Mouse (Mus musculus): ENCODE results near the gene Pygb.

The Pygb gene

DNA sequence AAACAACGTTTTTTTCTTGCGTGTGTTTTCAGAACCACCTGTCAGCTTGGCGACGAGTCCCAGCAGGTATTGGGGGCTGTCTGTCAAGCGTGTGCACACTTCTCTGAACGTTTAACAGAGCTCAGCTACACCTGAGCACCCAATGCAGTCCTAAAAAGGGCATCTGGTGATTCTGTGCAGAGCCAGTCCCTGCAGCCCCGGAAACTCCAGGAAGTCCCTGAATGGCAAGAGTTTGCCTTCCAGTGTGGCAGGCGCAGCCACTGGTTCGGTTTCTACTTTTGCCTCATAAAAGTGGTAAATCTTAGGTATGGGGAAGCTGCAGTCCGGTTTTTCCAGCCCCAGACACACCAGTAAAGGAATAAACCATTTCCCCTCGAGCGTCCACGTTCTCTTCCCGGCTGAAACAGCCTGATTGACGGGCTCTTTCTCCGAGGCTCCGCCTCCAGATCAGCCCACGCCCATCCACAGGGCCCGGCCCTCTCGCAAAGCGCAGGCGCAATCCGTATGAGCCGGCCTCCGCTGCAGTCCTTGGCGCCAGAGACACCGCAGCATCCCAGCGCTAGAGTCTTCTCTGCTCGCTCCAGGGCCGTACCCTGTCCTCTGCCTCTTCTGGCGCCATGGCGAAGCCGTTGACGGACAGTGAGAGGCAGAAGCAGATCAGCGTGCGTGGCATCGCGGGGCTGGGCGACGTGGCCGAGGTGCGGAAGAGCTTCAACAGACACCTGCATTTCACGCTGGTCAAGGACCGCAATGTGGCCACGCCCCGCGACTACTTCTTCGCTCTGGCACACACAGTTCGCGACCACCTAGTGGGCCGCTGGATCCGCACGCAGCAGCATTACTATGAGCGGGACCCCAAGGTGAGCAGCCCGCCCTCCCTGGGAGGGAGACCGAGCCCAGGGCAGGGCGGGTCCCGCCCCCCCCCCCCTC lies at the start of gene Pygb:
Pygb (plus strand) TSS at position 485 of the 930 bp plus-strand sequence.
- DNase-seq (ENCODE audit: low read depth), result peak; percentile 93

DNA sequence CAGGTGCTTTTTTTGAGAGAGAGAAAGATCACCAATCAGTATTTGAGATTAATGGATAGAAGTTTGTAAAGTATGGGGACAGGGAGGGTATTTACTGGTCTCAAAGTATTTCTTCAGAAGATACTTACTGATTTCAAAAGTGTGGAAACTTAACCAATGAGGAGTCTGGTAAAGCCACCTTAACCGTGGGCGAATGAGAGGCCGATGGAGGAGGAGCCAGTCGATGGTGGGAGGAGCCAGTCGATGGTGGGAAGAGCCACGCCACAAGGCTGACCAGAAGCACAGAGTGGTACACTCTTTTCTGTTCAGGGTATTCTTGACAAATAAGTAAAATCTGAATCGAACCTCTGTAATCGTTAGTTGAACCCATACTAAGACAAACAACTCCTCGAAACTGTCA lies 48.7 kb upstream of the Pygb start:
- no peak for DNase-seq (ENCODE audit: low read depth)

DNA sequence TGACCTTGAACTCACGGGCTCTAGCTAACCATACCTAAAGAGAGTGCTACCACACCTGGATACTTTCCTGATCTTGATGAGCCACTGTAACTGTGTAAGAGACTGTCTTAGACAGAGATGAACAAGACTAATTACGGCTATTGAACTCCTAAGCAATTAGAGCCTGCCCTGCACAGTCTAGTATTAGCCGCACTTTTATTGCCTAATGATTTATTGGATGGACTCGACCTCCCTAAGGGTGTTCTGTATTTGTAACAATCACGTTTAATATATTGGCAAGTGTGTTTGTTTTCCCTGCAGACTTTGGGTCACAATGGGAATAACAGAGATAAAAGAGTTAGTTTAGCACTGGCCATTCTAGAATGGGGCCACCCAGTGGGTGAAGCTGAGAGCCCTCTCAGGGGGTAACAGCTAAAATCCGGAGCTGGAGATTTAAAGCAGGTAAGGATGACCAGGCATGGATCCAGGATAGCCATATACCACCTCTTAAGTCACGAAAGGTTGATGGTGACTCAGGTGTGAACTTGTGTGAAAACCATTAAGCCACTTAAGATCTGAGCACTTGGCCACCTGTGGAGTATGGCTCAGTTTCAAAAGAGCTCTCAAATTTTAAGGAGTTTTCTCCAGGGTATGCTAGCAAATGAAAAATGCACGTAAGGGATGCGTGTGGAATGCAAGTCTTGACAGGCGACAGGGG lies 46.2 kb upstream of the Pygb start:
- DNase-seq (ENCODE audit: low read depth), result no peak

DNA sequence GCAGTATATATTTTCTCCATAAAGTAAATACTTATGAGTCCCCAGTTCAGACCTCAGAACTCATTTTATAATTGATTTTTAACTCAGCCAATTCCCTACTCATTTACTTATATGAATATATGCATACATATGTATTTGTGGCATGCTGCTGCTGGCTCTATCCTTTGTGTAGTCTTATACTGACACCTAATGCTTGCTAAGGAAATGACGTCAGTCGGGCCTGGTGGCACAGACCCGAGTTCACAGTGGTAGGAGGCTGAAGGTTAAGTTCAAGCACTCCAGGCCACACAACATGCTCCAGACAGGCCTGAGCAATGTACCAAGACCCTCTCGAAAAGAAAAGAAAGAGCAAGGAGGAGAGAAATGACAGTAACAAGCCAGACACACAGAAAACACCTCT lies 45.1 kb upstream of the Pygb start:
- DNase-seq (ENCODE audit: low read depth), result no peak

DNA sequence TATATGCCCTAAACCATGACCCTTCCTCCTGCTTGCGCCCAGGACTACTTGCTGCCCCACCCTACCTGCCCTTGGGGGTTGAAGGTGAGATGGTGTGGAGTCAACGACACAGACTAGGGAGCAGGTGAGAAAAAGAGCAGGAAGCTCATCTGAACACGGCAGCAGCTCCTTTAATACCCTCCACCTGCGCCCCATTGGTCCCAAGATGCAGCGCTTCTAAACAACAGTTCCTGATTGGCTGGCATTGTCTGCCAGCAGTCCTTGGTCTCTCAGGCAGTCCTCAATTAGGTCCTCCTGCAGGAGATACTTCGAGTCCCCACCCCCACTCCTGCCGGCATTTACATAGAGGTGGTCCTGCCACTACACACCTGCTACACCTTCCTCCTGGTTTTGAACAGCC lies 41.5 kb upstream of the Pygb start:
- no peak for DNase-seq (ENCODE audit: low read depth)

DNA sequence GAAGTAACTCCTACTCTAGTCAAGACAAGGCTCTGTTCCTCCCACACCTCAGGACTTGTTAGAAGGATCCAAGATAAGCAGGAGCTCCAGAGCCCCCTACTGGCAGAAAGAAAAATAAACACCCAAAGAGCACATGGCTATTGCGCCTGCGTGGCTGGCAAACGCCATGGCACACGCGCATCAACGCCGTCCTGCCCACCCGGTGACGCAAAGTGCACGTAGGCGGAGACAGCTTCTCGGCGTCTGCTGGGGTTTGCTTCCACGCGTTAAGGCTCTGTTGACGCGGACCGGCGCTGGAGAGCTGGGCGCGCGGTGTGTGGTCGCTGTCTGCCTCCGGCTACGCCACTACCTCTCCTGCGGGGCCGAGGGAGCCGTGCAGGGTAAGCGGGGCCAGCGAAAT lies 37.7 kb upstream of the Pygb start, which contains the start of gene Entpd6:
Entpd6 (plus strand) TSS at position 189 of the 400 bp plus-strand sequence.
- DNase-seq (ENCODE audit: low read depth), result peak; percentile 100

DNA sequence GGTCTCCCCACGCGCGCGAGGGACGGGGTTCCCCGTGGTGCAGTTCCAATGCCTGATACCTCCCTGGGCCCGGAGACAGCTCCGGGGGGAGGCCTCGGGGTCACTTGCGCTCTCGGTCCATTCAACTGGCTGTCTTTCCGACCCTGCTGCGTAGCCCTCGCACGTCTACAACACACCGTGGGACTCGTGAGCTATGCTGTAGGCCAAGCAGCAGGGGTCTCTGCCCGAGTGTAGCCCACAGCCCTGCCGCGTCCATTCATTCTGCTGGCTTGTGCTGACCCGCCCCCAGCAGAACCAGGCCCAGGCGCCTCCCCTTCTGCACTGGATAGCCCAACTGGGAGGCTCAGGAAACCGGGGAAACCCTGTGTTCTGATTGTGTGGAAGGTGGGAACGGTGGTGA lies 37.3 kb upstream of the Pygb start:
- DNase-seq (ENCODE audit: low read depth), result no peak

DNA sequence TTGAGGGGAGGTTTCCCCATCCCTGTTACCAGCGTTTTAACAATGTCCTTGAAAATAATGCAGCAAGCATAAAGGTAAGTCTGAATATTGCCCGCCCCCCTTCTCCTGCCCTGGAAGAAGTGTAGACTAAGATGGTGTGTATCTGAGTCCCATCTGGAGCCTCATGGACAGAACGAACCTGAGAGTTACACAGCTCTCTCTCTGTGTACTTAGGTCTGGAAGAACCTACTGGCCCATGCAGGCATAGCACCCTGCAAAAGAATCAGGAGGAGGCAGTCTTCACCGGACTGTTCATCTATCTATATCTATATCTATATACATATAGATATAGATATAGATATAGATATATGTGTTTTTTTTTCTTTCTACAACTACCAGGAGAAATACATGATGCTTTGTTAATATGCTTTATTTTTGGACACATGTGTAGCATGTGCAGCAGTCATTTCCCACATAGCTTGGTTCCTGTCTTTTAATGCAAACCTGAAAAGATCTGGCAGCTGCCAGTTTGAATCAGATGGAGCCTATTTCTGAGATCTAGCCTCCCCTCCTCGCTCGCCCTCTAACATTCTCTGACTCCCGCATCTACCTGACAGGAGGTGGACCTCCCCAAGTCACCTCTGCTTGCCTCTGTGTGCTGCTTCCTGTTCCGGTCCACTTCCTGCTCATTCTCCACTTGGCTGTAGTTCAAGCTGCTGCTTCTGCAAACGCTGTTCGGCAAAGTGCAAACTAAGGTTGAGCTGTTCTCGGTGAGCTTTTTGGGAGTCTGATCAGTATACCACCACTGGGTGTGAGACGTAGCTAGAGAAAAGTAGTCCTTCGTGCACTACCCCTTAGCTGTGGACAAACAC lies 36.2 kb upstream of the Pygb start:
- DNase-seq (ENCODE audit: low read depth), result peak; percentile 73

DNA sequence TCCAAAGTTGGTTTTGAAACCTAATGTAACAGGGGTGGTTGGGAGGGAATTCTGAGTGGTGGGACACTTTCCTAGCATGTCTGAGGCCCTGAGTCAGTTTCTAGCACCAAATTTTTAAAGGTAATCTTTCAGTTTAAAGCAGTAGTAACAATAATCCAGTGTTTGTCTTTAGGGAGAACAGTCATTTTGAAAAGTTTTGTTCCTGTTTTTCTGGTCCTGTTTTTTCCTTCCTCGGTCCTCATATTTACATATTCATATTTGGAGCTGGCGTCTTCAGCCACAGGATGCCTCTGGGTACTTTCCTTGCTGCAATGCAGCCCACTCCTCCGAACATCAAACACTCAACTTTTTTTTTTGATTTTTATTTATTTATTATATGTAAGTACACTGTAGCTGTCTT lies 31.5 kb upstream of the Pygb start:
- no peak for DNase-seq (ENCODE audit: low read depth)

DNA sequence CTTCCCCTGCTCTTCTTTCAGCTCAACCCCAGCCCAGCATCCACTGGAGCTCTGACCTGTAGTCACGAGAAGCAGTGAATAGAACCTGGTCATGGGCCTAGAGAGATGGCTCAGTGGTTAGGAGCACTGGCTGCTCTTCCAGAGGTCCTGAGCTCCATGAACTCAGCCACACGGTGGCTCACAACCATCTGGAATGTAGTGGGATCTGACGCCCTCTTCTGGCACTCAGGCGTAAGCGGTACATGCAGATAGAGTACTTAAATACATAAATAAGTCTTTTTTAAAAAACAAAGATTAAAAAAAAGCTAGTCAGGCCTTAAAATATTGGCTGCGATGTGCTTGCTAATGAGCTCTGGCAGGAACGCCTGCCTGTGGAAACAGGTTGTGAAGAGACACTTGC lies 25.1 kb upstream of the Pygb start:
- DNase-seq (ENCODE audit: low read depth), result no peak

DNA sequence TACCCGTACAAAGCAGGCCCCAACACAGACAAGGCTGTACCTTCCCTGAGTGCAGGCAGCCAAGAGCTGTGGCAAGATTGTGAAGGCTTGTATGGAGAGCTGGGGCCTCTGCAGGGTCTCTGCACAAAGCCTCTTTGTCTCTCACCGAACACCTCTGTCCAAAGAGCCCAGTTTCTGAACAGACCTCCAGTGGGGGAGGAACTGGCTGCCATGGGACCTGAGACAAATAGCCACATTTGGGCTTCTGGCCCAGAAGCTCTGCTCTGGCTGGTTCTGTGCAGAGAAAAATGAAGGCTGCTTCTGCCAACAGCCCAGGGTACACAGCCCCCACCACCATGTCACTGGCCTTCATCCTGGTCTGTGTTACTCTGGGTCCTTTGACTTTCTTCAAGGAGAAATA lies 20.9 kb upstream of the Pygb start:
- DNase-seq (ENCODE audit: low read depth), result no peak

DNA sequence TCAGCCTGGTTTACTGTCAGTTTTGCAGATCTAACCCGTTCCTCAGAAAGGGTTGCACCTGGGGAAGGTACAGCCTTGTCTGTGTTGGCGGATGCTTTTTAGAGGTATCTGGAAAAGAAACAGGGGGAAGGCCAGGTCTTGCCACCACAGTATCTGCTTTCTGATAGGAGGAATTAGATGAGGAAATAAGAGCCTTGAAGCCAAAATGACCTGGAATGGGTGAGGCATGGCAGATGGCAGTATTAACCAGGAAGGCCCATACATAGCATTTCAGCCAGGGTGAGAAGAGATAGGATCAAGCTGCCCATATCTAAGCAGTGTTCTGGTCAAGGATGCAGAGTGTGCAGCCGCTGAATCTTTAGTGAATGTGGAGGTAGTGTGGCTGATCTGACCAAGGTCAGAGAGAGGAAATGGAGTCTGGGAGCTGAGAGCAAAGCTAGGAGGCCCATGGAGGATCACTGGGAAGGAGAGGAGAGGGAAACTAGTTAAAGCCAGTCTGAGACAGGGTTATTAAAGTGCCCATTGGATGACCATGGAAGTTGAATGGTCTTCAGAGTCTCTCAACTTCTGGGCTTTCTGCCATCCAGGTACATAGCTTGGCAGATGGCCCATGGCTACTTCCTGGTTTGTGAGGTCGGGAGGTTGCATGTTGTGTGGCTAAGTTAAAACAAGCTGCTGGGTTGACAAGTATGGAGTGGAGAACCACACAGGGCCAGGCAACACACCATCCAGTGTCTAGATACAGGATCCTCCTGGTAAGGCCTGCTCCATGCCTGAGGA lies 20.3 kb upstream of the Pygb start:
- DNase-seq (ENCODE audit: low read depth), result no peak

DNA sequence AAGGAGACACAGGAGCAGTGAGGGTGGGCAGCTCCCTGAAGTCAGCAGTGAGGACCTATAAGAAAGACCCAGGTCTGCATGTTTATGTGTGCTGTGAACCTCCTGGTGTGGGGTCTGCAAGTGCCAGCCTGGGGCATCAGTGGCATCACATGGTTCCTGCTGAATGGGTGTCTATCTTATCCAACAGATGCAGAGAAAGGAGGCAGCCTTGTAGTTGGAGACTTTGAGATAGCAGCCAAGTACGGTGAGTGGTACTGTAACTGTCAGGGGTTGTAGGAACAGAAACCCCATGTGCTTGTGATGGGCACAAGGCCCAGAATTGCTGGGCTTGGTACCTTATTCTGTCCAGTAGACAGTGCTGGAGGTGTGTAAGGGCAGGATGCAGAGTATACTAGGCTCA lies 17.9 kb upstream of the Pygb start:
- no peak for DNase-seq (ENCODE audit: low read depth)

DNA sequence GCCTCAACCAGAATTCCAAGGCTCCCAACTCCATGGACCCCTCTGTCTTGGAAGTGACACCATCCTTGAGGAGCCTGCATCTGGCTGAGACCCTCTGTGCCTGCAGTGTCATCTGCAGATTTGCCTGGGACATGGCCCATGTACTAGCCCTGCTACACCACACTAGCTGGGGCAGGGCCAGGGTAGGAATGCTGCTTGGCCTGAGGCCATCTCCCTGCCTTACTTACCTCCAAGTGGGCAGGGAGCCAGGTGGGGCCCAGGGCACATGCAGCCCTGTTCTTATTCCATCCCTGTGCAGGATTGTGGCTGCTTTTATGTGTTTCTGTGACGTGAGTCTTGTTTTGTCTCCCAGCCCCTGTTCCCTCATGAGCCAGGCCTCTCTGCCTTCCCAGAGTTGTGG lies 15.8 kb upstream of the Pygb start:
- no peak for DNase-seq (ENCODE audit: low read depth)

DNA sequence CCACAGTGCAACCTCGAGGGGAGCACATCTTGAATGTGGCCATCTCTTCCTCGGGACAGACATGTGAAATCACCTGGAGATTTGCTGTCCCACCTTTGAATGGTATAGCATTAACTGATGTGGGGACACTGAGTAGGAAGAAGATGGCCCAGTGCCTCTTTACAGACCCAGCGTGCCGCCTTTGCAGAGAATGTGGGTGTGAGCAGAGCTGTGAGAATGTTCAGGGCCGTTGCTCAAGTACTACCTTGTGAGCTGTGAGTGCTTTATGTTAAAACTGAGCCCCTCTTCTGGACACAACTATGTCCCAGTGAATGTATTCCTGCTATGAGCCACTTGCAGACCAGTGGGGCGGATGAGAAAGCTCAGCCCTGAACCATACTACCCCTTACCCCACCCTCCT lies 15.4 kb upstream of the Pygb start:
- no peak for DNase-seq (ENCODE audit: low read depth)

DNA sequence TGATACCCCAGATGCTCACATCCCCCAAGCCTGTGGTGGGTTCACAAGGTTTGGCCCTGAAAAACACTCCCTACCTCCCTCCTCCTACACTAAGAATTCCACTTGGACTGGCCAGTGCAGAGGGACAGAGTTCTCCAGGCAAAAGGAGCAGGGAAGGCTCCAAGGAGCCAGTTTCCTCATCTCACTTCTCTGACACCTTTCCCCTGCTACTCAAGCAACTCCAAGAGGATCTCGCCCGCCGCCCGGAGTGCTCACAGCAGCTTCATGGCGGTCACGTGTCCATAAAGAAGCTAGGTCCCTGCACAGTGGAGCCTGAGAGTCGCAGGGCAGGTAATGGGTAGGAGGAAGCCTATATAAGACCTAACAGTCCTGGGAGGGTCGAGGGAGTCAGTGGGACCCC lies 14.5 kb upstream of the Pygb start:
- DNase-seq (ENCODE audit: low read depth), result no peak

DNA sequence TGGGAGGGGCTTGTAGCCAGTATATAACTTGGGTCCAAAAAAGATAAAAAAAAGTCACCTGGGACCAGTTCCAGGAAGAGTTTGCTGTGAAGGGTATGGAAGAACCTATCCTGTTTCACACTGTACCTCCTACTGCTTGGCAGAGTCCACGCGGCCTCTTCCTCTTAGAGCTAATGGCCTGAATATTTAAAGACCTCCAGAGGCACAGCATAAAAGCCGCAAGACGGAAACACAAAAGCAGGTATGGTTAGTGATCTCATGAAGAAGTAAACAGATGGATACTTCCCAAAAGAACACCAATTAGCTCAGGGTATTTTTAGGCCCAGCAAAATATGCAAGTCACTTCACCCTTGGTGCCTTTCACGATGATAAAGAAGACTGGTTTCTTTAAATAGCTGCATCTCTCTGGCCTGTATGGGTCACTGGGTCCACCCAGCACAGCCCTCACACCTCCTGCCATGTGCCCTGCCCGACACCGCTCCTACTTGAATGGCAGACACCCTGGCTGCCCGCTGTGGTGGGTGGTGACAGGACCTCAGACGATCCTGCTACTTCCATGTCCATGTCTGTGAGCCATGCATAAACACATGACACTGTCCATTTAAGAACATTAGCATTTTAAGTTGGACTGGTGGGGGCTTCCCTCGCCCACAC lies 13.9 kb upstream of the Pygb start:
- DNase-seq (ENCODE audit: low read depth), result no peak

DNA sequence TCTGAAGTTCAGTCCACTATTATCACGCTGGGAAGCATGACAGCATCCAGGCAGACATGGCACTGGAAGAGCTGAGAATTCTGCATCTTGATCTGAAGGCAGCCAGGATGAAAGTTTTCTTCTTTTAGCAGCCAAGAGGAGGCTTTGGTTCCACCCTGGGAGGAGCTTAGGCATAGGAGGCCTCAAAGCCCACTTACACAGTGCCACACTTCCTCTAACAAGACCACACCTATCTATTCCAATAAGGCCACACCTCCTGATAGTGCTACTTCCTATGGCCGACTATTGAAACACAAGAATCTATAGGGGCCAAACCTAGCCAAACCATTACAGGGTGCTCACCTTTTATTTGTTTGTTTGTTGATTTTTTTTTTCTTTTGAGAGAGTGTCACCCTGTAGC lies 3.7 kb upstream of the Pygb start:
- peak; percentile 13 for DNase-seq (ENCODE audit: low read depth)

DNA sequence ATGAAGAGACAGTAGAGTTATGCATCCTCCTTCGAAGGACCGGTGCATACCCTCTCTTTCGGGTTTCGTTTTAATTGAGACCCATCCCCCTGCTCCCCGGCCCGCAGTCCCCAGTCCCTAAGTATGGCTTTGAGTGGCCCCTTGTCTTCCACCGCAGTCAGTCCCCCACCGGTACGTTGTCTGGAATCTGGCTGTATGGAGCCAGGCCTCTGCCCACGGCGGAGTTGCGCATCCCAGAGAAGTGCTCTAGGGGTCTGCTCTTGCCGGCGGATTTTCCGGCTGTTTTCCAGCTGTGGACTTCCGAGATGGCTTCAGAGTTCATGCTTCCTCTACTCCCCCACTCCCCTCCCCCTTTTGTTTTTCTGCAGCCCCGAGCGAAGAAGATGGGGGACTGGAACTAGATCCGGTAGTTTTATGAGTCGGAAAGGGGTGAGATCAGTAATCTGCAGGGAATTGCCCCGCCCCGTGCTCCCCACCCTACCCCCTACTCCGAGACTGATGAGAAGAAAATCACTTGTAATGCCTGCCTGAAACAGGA lies 768 bp downstream of the Pygb start:
- DNase-seq (ENCODE audit: low read depth), result peak; percentile 40

DNA sequence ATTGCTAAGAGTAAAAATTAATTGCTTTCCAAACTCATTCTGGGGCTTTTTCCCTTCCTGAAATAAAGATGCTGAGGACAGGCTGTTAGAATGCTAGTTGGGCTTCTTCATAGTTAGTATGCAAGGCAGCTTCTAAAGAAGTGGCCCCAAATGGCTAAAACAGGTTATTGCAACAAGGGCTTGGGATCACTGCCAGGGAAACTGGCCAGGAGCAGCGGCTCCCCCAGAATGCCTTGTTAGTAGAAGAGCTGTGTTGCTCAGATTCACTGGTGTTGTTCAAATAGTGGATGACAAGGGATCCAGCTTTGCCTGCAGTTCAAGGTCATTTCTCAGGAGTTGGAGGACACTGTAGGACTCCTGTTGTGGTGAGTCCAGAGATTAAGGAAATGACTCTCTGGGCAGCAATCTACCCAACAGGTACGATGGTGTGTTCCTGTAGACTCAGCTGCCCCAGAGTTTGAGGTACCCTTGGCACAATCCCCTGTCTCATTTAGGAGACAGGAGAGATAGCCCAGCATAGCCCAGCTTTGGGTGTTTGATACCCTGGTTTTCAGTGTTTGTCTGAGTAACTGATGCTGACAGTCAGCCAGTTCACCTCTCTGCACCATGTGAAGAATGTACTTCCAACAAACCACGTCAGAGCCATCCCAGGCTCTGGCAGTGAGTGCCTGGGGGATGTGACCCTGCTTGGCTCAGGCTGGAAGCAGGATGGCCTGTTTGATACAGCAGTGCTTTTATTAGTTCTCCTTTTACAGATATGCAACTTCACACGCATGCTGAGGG lies 2.4 kb downstream of the Pygb start:
- no peak for DNase-seq (ENCODE audit: low read depth)

Data from naive thymus-derived CD4-positive, alpha-beta T cell, adult 2 months (primary cell).